Mouse (Mus musculus) kidney, adult 8-10 months (tissue): ENCODE data around the gene Babam1.
A peak's percentile ranks its signal among the peaks of the same experiment; 100 is the strongest.
"Not testable (repeated sequence)": the region's sequence is repeated elsewhere in the genome, so short reads cannot be mapped to it uniquely, and the experiment has no call there.

Experiments
- DNase-seq, 2 experiments: peaks; one replicate each; pipeline ENCODE4 v3.0.0; 2022

The Babam1 gene

DNA sequence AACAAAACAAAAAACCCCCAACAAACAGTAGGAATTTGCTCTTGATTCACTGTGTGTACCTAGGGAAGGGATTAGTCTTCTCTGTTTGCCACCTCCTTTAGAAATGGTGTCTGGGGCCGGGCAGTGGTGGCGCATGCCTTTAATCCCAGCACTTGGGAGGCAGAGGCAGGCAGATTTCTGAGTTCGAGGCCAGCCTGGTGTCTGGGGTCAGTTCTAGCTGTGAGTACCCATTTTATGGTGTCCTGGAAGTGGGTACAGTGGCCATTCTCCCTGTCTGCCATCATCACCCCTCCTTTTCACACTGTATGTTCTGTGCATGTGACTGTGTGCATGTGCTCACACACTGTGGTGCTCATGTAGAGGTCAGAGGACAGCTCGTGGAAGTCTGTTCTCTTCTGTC, 11.6 kb downstream of the Babam1 start:
- no peak for DNase-seq

DNA sequence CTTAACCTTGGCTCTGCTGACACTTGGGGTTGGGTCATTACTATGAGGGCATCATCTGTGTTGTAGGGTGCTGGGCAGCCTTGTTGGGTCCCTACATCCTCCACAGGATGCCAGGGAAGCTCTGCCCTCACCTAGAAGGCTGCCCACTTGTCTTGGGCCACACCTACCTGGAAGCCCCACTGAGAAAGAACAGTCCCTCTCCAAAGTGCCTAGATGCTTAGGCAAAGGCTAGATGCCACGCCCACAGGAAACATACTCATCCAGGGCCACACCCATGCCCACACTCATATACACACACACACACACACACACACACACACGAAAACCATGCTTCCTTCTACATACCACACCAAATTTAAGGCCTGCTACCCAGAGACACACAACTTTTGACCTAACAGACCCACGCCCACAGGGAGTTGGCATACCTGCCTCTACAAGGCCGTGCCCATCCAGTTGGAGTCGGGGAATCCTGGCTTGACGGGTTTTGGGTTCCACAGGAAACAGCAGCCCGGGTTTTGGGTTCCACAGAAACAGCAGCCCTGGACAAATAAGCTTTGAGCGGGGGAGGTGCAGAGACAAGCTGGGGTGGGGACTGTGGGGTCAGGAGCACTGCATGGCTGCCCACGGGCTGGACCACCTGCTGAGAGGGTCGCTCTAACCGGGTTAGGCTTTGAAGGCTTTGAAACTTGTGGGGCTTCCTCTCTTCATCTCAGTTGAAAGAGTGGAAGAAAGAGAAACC, 15.0 kb downstream of the Babam1 start:
- DNase-seq = no peak

DNA sequence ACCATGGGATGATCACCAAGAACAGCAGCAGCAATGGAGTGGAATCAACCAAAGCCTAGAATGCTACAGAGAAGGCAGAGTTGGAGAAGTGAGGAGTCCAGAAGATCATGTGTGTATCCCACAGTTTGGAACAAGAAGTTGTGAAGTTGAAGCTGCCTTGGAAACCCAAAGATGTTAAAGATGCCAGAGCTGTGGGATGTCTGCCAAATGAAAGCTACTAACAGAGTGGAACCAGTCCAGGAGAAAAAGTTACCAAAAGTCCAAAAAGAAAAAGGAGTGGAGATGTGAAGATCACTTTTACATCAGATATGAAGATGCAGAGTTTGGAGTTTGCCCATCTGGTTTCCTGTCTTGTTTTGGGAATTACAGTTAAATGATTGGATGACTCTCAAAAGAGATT, 25.5 kb downstream of the Babam1 start:
- DNase-seq = no peak

DNA sequence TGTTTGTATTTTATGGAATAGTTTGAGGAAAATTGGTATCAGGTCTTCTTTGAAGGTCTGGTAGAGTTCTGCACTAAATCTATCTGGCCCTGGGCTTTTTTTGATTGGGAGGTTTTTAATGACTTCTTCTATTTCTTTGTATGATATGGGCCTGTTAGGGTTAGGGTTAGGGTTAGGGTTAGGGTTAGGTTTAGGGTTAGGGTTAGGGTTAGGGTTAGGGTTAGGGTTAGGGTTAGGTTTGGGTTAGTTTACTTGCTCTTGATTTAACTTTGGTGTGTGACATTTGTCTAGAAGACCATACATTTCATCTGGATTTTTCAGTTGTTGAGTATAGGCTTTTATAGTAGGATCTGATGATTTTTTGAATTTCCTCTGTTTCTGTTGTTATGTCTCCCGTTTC, 36.3 kb downstream of the Babam1 start:
- DNase-seq = not testable (repeated sequence)

DNA sequence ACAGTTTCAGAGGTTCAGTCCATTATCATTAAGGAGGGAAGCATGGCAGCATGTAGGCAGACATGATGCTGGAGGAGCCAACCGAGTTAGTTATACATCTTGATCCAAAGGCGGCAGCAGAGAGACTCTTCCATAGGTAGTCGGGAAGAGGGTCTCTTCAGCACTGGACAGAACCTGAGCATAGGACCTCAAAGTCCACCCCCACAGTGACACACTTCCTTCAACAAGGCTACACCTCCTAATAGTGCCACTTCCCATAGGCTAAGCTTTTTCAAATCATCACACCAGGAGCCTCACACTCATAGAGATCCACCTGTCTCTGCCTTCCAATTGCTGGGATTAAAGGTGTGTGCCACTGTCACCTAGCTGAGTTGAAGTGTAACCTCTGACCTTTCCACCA, 40.4 kb downstream of the Babam1 start:
- no peak for DNase-seq

DNA sequence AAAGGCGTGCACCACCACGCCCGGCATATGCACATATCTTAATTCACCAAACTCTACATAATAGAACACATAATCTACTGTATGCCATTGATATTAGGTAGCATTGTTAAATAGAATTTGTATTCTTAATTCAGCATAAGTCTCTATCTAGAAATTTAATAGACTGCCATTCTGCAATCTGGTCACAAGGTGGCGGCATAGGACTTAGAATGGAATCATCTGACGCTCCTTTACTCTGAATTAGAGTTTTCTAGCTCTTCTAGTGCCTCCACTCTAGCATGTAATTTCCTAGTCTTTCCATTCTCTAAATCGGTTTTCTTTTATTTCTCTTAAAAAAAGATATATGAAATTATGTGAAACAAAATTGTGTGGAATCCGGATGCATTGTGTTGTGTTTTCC, 44.7 kb downstream of the Babam1 start:
- DNase-seq = peak; percentile 27

DNA sequence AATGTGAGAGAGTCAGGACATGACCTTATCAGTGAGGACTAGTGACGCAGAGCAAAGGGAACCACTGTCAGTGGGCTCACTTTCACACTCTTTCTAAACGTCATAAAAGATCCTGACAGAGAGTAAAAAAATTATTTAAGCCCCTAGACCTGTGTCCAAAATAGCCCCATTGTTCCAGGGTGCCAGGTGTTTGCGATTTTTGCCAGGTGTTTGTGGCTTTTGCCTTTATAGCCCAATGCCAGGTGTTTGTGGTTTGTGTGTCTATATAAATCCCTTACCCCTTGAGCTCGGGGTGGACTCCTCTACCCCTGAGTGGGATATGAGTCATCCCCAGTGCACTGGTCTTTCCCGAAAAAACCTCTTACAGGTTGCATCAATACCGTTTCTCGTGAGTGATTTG, 48.4 kb downstream of the Babam1 start:
- no peak for DNase-seq

DNA sequence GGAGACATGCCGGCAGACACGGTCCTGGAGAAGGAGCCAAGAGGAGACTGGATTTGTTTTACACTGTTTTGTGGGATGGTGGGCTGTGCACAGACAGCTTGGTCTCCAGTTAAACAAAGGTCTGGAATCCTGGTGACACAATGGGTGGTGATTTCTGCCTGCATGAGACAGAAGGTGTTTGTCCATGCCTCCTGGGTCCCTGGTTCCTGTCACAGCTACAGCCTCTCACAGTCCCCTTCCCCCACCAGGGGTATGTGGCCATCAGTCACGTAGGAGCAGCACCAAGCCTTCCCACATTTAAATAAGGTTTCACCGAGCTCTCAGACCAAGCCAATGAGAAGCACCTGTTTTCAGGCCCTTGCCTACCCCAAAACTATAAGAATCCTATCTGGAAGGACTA, 54.7 kb downstream of the Babam1 start:
- no peak for DNase-seq

DNA sequence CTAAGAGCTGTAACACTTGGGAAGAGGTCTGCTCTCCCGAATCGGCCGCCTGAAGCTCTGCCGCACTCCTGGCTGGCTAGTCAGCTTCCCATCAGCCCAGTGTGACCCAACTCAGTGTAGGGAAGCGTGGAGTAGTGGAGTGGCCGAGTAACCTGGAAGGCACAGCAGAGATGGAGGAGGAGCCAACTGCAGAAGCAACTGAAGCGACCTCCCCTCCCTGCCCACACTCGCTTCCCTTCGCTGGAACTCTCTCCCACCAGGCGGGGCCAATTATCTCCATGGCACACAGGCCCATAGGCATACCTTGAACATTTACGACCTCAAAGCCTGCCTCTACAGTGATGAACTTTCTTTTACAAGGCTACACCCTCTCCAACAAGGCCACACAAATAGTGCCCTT, 55.1 kb downstream of the Babam1 start:
- no peak for DNase-seq

DNA sequence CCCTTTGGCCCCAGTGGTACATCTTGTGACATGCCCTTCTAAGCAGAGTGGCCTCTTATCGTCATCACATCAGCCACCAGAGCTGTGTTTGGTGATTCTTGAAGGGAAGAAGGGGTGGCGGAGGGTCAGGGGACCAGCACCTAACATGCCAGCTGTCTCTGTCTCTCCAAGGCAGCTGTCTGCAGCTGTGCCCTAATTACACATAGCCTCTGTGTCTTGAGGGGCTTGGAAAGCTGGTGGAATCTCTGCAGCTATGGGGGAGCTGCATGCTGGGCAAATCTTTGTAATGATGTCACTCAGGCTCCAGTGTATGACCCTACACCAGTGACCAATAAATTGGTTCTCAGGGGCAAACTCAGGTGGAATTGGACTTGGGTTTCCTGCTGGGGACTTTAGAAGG, 56.0 kb downstream of the Babam1 start:
- DNase-seq = no peak
